Mouse (Mus musculus) cerebellum, adult 11-12 months (tissue): Measurements from ENCODE around the gene Mprip.
A peak's percentile ranks its signal among the peaks of the same experiment; 100 is the strongest.
"Not testable (repeated sequence)": the region's sequence is repeated elsewhere in the genome, so short reads cannot be mapped to it uniquely, and the experiment has no call there.

Experiments used
- DNase-seq: peaks from one replicate; pipeline ENCODE4 v3.0.0; 2022

The Mprip gene

DNA sequence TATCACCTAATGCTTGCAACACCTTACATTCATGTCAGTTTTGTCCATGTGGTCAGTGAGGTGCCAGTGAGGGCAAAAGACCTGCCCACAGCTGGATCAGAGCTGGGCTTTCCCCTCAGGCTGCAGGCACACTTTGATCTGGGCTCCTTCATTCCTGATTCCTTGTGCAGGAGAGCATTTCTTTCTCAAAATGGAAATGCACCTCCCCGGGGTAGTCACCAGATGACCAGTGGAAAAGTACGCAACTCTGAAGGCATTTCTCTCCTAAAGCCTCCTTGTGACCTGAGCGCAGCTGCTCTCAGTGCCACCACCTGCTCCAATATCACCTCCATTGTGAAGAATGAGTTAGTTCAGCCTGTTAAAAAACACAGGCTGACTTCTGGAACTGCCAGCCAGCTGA lies at the start of gene Mprip:
Gene Mprip, plus strand, starts transcription at position 301 of the 400 bp plus-strand sequence.
- DNase-seq, result peak; percentile 28

DNA sequence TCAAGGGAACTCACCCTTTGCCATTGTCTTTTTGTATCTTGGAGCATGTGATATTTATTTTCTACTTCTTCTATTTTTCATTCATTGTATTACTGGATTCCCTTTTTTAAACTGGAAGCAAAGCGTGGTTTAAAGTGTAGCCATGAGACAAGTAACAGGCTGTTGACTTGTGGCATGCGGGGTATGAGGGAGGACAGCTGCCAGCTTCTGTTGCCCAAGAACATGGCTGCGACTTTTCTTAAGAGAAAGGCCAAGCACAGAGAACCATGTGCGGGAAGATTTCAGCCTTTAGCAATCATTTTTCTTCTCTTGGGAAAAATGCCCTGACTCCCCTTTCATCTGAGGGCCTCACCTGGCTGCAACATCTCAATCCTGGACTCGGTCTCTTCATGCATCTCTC lies 49.5 kb upstream of the Mprip start:
- no peak for DNase-seq

DNA sequence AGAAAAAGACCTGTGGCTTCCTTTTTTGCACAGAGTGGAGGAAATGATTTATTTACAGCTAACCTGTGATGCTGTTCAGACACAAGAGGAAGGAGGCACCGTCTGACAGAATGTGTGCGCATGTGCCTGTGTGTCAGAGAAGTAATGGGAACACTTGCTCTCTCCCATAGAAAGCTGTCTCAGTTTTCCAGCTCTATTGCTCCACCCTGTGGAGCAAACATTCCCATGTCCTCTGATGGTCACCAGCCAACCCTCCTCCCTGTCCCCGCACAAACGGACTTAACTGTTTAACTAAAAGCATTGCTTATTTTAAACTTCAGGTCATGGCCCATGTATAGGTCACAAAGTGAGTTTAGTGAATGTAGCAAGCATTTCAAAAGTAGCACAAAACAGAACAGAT lies 47.0 kb upstream of the Mprip start:
- DNase-seq, result peak; percentile 16

DNA sequence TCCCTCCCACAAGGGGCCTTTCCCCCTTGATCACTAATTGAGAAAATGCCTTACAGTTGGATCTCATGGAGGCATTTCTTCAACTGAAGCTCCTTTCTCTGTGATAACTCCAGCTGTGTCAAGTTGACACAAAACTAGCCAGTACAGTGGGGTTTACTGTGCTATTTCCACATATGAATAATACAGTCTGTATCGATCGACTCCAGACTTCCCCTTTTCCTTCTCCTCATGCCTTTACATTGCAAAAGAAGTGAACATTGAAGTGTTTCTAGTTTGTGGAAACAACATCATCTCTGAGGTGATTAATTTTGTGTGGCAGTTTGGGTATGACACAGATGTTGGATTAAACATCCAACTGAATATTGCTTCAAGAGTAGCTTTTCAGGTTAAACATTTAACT lies 44.1 kb upstream of the Mprip start:
- DNase-seq, result not testable (repeated sequence)

DNA sequence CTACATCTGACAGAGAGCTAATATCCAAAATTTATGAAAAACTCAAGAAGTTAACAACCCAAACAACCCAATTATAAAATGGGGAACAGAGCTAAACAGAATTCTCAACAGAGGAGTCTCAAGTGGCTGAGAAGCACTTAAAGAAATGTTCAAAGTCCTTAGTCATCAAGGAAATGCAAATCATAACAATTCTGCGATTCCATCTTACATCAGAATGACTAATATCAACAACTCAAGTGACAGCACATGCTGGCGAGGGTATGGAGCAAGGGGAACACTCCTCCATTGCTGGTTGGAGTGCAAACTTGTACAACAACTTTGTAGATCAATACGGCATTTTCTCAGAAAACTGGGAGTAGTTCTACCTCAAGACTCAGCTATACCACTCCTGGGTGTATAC lies 38.9 kb upstream of the Mprip start:
- DNase-seq, result no peak

DNA sequence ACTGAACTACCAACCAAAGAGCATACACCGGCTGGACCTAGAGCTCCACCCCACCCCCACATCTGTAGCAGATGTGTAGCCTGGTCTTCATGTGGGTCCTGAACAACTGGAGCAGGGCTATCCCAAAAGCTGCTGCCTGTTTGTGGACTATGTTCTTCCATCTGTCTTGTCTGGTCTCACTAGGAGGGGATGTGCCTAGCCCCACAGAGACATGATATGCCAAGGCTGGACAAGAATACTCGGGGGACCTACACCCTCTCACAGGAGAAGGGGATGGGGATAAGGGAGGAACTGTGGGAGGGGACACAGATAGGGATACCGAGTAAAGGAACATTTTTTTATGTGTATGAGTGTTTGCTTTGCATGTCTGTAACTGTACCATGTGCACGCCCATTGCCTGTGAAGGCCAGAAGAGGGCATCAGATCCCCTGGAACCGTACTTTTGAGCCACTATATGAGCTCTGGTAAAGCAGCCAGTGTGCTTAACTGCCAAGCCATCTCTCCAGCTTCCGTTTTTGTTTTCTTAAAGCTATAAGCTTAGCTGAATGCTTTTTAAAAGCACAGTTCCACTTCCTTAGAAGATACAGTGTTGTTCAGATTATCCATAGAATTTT lies 37.0 kb upstream of the Mprip start:
- peak; percentile 63 for DNase-seq

DNA sequence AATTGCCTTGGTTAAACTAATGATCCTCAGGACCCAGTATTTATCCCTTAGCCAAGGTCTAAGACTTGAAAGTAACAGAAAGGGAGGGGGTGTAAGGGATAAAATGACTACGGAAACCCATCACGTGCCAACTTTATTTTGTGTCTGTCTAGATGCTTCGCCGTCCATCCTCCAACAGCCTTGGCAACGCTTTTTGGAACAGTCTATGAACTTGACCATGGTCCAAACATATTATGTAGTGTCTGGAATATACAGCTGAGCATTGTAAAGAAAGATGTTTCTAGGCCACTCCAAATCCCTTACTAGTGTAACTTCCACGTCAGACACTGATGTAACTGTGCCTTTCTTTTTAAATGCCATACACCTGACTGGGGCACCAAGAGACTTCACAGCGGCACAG lies 34.9 kb upstream of the Mprip start:
- DNase-seq, result no peak

DNA sequence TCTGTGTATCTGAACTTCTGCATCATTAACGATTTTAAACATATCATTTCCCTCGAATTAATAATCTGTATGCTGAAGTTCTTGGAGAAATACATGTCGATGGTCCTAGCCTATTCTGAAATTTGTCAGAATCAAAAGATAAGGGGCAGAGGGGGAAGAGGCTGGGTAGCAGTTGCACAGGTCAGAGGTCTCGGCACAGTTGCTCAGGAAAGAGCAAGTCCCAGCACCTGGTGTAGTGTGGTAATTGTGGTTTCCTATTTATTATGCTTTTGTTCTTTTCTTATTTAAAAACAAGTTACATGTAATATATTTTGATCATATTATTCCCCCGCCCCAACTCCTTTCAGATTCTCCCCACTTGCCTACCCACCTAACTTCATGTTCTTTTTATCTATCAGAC lies 32.9 kb upstream of the Mprip start:
- DNase-seq, result no peak

DNA sequence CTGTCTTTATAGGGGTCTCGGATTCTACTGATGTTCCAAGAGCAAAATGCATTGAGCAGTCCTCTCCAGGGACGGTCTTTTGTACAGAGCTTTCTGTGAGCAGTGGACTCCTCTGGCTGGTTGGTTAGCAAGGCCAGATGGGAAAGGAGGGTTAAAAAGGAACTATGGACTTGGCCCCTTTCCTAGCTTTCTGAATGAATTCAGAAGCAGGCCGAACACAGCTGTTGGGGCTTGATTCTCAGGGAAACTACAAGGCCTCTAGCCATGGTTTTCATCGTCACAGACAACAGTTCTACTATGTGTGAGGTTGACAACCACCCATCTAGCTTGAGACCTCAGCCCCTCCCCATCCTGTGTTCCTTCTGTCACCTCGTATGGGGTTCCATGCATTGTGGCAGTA lies 31.2 kb upstream of the Mprip start:
- DNase-seq, result no peak

DNA sequence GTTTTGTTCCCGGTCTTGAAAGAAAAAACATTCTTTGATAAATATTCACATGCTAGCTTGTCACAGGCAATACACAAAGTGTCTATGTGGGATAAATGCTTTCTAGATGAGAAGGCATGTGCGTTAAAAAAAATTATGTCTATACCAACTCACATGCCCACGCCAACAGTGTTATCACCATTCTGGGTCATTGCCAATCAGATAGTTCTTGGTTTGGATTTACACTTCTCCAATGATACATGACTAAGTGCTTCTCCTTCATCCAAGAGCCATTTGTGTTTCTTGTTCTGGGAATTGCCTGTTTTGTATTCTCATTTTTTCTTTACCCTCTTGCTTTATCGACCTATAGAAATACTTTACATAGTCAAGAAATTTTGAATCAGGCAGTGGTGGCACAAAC lies 29.1 kb upstream of the Mprip start:
- no peak for DNase-seq

DNA sequence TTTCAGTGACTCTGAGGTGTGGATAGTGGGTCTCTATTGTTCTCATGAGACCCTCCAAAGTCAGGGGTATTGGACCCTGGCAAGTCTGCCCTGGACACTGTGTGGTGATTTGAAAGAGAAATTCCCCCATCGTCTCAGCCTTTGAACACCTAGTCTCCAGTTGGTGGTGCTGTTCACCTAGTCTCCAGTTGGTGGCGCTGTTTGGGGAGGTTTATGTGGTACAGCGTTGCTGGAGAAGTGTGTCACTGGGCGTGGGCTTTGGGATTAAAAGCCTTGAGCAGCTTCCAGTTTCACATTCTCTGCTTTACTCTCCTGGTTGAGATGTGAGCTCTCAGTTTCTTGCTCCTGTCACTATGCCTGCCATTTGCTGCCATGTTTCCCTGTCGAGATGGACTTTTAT lies 28.1 kb upstream of the Mprip start:
- DNase-seq, result peak; percentile 32

DNA sequence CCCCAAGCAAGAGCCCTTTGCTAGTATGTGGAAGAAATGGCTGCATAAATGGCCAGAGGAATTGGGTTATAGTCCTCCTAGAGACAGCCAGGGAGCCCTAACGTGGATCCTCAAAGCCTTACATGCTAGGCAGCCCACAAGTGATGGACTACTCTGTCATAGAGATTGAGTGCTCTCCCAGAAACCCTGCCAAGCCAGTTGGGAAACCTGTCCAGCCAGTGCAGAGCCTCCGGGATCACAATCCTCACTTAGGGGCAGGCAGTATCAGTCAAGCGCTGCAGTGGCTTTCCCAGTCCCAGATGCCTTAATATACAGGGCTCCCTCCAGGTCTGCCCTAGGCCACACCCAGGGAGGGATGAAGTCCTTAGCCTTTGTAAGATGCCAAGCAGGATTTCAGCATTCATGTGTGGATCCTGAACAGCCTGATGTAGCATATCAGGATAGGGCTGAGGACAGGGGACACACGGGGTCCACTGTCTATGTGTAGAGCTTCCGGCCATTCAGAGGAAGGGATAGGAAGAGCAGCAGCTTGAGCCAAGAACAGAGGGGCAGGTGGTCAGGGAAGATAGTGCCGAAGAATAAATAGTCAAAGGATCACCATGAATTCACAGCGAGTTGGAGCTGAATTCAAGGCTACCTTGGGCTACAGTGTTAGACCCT lies 27.0 kb upstream of the Mprip start:
- DNase-seq, result no peak

DNA sequence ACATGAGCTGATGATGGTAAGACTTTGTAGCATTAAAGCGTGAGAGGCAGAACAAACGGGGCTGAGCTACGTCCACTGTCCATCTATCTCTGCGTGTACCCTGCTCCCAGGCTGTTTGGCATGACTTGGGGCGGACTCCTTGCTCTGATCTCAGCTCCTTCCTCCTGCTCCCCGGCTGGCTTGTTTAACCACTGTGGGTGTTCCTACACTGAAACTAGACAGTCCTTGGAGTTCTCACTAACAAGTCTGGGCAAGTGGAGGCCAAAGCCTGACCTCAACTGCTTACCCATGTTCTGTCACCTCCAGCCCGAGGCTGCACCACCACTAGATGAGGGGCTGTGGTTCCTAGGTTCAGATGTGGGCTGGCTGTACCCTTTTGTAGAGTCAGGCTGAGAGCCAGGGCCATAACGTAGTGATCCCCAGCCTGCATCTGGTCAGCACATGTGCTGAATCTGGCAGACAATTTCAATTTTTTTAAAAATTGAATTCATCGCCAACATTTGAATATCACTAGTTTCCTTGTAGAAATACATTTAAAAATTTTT lies 25.8 kb upstream of the Mprip start:
- DNase-seq, result no peak

DNA sequence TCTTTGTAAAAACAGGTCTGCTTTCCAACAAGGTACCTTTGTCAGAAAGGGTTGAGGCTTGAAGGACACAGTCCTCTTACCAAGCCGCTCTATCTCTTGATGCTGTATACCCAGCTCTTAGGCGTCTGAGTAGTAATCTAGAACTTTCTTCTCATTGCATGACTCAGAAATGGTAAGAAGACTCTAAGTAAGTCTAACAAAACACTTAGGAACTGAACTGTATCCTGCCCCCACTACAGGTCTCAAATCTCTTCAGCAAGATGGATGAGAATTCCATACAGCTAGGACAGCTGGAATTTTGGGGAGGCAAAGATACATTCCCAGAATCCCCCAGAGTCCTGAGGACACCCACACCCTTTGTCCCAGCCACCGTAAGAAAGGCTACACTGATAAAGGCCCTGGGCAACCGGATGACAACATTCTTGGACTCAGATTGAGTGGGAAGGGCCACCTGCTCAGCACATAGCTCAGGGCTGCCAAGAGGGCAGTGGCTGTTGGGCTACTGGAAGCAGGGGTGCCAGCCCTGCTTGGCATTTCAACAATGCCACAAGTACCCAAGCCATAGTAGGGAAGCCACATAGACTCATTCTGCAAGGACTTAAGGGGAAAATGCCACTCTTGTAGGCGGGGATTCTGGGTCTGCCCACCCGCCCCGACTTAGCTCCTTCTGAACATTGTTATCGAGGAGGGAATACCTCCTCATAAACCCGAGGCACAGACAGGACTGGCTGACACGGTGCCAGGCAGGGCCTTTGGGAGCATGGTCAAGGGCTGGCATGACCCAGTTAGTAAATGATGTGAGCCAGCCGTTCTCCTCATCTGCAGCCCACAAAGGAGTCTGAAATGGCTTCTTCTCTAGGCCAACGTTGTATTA lies 25.0 kb upstream of the Mprip start:
- DNase-seq, result no peak

DNA sequence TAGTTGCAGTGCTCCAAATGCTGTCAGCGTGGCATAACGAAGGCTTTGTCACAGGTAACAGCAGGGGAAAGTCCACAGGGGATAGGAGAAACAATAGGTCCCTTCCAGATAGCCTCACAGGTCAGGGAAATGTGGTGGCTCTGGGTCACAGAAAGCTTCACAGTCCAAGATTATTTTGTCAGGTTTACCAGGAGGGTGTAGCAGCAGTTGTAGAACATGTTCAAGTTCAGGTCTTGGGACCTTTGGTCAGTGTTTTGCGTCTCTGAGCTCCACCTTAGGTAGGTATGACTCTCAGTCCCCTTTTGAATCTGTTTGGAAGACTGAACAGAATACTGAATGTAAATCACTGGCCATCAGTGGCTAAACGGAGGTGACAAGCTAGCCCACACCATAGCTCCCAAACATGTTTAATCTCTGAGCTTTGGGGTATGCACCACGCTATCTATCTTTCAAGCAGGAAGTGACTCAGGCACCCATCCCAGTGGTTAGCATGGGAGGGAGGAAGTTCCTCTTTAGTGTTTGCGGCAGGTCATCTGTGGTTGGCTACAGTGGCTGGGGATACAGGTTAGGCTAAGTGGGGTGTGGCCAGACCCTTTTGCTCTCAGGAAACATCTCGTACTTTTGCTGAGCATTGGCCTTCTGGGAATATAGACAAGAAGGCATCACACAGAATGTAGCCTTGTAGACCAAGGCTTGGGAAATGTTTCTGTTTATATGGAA lies 24.2 kb upstream of the Mprip start:
- no peak for DNase-seq

DNA sequence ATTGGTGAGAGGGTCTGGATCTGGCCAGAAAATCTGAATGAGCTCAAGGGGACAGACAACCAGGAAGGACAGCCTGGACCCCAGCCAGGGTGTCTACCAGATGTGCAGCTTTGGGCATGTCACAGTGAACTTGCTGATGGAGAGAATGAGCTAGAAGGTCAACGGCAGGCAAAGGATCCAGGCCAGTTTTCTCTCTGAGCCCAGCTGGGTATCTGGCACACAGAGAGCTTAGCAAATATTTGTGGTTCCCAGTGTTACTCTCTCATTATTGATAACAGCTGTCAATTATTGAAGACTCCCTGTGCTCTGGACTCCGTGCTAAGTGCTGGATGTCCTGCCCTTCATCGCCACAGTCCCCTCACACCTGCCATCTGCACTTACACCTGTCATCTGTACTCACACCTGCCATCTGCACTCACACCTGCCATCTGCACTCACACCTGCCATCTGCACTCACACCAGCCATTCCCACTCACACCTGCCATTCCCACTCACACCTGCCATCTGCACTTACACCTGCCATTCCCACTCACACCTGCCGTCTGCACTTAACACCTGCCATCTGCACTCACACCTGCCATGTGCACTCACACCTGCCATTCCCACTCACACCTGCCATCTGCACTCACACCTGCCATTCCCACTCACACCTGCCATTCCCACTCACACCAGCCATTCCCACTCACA lies 21.0 kb upstream of the Mprip start:
- DNase-seq, result no peak

DNA sequence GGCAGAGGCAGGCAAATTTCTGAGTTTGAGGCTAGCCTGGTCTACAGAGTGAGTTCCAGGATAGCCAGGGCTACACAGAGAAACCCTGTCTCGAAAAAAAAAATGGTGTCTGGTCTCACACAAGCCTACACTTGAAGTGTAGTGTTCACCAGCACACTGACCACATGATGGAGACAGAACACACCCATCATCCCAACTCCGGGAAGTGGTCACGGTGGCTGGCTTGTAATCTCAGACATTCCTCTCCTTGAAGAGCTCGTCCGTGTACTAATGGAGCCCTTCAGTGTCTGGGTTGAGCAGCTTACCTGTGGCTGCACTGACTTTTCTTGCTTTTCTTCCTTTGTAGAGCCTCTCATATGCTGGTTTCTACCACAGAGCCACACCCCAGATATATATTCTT lies 19.9 kb upstream of the Mprip start:
- DNase-seq, result no peak

DNA sequence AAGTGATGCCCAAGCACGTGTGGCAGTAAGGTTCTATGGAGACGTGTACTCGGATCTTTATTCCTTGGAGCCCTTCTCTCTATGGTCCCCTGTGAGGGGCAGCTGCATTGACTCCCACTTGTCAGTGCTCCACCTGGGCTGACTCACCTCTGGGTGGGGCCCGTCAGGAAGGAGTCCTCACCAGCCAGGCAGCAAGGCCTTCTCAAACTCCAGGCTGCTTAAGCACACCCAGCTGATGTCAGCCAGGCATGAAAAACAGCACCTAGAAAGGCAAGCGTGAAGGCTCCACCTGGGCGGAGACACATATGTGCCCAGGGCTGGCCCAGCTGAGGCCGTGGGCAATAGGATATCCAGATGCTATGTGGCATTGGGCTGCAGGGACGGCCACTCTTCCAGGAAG lies 18.7 kb upstream of the Mprip start:
- no peak for DNase-seq

DNA sequence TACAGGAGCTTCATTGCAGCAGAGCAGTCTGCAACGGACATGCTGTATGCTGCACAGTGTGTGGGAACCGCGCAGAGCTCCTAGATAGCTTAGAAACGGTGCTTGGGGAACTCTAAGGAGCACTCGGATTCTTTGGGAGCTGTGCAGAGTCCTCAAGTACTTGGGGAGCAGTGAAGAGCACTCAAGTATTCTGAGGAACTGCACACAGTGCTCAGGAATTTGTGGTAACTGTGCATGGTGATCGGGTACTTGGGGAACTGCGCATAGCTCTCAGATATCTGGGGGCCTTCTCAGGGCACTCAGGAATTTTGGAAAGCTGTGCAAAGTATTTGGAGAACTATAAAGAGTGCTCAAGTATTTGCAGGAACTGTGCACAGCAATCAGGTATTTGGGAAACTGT lies 16.1 kb upstream of the Mprip start:
- DNase-seq, result no peak

DNA sequence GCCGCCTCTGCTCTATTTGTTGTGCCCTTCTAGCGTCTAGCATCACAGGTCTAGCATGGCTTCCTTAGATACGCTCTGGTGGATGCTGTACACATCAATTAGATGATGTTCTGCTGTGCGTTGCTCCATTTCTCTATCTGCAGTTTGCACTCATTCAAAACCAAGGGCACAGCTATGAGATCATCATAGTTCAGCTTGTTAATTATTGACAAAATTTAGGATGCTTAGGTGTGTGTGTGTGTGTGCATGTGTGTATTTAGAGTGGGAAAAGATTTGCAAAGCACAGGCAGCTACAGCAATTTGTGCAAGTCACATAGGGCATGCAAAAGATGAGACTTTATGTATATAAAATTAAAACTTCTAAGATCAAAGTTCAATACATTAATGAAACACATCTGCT lies 12.0 kb upstream of the Mprip start:
- no peak for DNase-seq

DNA sequence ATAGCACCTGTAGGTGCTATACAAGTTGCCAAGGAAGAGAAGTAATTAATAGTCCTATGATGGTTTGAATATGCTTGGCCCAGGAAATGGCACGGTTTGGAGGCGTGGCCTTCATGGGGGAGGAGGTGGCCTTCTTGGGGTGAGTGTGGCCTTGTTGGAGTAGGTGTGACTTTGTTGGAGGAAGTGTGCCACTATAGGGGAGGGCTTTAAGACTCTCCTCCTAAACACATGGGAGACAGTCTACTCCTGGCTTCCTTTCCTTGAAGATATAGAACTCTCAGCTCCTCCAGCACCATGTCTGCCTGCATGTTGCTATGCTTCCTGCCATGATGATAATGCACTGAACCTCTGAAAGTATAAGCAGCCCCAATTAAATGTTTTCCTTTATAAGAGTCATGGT lies 8.1 kb upstream of the Mprip start:
- DNase-seq, result no peak

DNA sequence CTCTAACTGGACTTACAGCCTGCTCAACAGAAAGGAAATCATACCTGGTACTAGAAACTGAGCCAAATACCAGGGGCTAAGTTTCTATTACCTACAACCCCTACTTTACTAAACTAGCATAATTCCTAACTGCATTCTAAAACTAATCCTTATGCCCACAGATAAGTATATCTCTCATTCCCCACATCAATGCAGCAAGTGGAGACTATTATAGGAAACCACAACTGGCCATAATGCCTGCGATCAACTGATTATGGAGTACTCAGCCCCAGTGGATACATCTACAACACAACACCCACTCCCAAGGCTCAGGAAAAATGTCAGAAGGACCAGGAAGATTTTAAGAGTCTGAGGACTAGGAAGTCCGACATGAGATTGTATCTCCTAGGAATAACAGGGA lies 7.6 kb upstream of the Mprip start:
- no peak for DNase-seq

DNA sequence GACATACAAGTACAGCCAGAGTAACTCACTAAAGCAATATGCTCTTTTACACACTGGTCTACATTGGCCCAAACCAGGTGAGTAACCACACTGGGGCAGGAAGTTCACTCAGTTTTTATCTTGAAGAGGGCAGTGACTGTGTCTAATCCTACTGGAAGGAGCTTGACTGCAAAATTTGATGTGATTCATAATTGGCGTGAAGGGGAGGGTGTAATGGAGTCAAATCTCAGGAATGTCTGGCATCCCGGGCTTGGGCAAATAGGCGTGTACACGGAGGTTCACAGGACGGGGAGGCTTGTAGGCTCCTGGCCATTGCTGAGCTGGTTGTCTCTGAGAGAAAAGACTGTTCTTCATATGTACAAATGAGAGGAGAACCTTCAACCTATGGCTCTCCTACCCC lies 5.8 kb upstream of the Mprip start:
- no peak for DNase-seq
